Mouse (Mus musculus): ENCODE measurements around the gene Large1. TPM values are rescaled to one million over a fixed set of nuclear protein-coding genes. Genes with fewer than 3 reads are reported as not detected.
"Not testable (repeated sequence)": the region's sequence is repeated elsewhere in the genome, so short reads cannot be mapped to it uniquely, and the experiment has no call there.

The Large1 gene
- total and polyA plus RNA-seq, 2 experiments, result 1.9 to 3.5 TPM

DNA sequence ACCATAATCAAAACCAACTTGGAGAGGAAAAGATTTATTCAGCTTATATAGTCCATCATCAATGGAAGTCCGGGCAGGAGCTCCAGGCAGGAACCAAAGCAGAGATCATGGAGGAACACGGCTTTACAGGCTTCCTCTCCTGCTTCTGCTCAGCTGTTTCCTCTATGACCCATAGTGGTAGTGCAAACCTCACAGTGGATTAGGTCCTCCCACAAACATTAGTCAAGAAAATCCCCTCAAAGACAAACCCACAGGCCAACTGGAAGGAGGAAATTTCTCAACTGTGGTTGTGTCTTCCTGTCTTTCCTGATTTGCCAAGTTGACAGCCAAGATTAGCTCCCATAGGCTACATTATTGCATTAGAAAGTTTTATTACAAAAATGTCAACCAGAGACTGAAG, 59.7 kb downstream of the Large1 start:
- Histone ChIP-seq H3K27ac (replicated peaks; ENCODE audit: insufficient read depth, low read depth, low read length) (no peak overlapping the region), H3K4me3 (ENCODE audit: insufficient read depth, low read depth, low read length) (no peak overlapping the region), H3K36me3 (ENCODE audit: control insufficient read depth, insufficient read depth, low read length) (no peaks in the 10 kb centered on the region), H3K9ac (ENCODE audit: low read depth, low read length) (no peak overlapping the region), H3K4me1 (ENCODE audit: control insufficient read depth, insufficient read depth, low read length) (no peaks in the 10 kb centered on the region), H3K79me2 (ENCODE audit: control insufficient read depth, insufficient read depth, low read length) (peaks cover 2% of the 10 kb centered on the region; the same call in 1 of the 2 replicates), H3K27me3 (ENCODE audit: control insufficient read depth, insufficient read depth, low read length) (no peaks in the 10 kb centered on the region)
- no peak for DNase-seq (ENCODE audit: extremely low read depth, low read depth, low spot score)
- no peak for TF ChIP-seq POLR2A (IDR thresholded peaks at IDR 0.05; ENCODE audit: extremely low read depth, insufficient read depth, low read length)
- WGBS, result 79% methylated on average over 2 of the region's 2 CpGs

DNA sequence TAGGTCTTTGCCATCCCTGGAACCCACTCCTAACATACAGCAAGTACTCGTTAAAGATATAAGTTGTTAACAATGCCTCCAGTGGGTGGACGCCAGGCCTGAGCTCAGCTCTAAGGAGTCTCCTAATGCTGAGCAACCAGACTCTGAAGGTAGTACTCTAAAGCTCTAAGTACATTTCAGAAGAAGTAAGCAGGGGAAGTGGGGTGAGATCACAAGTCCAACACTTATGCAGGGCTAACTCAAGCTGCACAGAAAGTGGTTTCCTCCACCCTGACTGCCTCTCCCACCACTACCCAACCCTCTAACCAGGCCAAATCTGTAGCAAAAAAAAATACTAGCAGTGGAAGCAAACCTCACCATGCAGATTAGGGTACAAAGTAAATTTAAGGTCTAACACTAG, 61.7 kb downstream of the Large1 start:
- no peaks in the 10 kb centered on the region; the same call in 1 of the 2 replicates for H3K4me1 ChIP-seq (ENCODE audit: control insufficient read depth, insufficient read depth, low read length)
- 94% methylated on average over 2 of the region's 2 CpGs for WGBS
- H3K9ac ChIP-seq (ENCODE audit: low read depth, low read length), result no peak overlapping the region
- no peak for DNase-seq (ENCODE audit: extremely low read depth, low read depth, low spot score)
- no peaks in the 10 kb centered on the region for H3K27me3 ChIP-seq (ENCODE audit: control insufficient read depth, insufficient read depth, low read length)
- TF ChIP-seq POLR2A (IDR thresholded peaks at IDR 0.05; ENCODE audit: extremely low read depth, insufficient read depth, low read length) (no peak), CTCF (IDR thresholded peaks at IDR 0.05; ENCODE audit: low read depth, low read length) (no peak)
- H3K4me3 ChIP-seq (ENCODE audit: insufficient read depth, low read depth, low read length), result no peak overlapping the region
- no peak overlapping the region for H3K27ac ChIP-seq (replicated peaks; ENCODE audit: insufficient read depth, low read depth, low read length)
- H3K79me2 ChIP-seq (ENCODE audit: control insufficient read depth, insufficient read depth, low read length), result no peaks in the 10 kb centered on the region; the same call in 1 of the 2 replicates
- H3K36me3 ChIP-seq (ENCODE audit: control insufficient read depth, insufficient read depth, low read length), result no peaks in the 10 kb centered on the region

- Histone ChIP-seq H3K4me3 (ENCODE audit: insufficient read depth, low read depth, low read length) (no peak overlapping the region), H3K27ac (replicated peaks; ENCODE audit: insufficient read depth, low read depth, low read length) (no peak overlapping the region), H3K9ac (ENCODE audit: low read depth, low read length) (no peak overlapping the region), H3K27me3 (ENCODE audit: control insufficient read depth, insufficient read depth, low read length) (no peaks in the 10 kb centered on the region), H3K79me2 (ENCODE audit: control insufficient read depth, insufficient read depth, low read length) (no peaks in the 10 kb centered on the region; the same call in 1 of the 2 replicates), H3K4me1 (ENCODE audit: control insufficient read depth, insufficient read depth, low read length) (no peaks in the 10 kb centered on the region; the same call in 1 of the 2 replicates), H3K36me3 (ENCODE audit: control insufficient read depth, insufficient read depth, low read length) (no peaks in the 10 kb centered on the region)
- TF ChIP-seq CTCF (IDR thresholded peaks at IDR 0.05; ENCODE audit: low read depth, low read length) (no peak), POLR2A (IDR thresholded peaks at IDR 0.05; ENCODE audit: extremely low read depth, insufficient read depth, low read length) (no peak)
- WGBS, result 95% methylated on average over 2 of the region's 2 CpGs
- no peak for DNase-seq (ENCODE audit: extremely low read depth, low read depth, low spot score)
Observed at GRCm38 (mm10) chr8:73290636-73291035, 62.7 kb downstream of the Large1 start.

DNA sequence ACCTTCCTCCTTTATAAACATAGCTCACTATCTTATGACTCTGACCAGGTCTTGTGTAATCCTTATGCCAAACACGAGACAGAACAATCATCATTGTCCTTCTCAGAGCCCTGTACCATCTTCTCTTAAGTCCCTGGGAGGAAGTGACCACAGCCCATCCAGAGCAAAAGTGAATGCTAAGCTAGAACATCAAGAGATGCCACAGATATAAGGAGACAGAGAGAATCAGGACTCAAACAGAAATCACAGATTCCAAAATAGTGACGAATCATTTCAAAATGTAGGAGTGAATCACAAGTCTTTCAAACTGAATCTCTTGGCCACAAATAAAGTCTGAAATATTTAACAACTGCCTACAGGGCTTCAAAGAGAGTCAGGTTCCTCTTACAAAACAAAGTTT, 63.5 kb downstream of the Large1 start:
- WGBS, result 66% methylated on average over 2 of the region's 2 CpGs
- TF ChIP-seq CTCF (IDR thresholded peaks at IDR 0.05; ENCODE audit: low read depth, low read length) (no peak), POLR2A (IDR thresholded peaks at IDR 0.05; ENCODE audit: extremely low read depth, insufficient read depth, low read length) (no peak)

DNA sequence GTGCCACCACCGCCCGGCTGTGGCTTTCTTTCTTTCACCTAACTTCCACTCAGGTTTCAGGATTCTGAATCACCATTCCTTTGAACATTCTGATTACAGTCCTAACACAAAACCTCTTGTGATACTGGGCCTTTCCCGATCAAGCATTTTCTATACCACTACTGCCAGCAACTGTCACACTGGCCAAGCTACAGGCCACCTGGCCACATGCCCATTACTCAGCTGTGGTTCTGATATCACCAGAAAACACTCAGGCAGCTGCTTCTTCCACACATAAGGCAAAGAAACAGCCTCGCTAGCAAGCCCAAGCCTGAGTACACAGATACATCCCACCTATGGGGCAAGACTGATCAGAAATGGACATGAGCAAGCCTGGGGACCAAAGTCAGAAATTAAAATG, 71.3 kb downstream of the Large1 start:
- no peak overlapping the region for H3K9ac ChIP-seq (ENCODE audit: low read depth, low read length)
- no peaks in the 10 kb centered on the region; the same call in 1 of the 2 replicates for H3K79me2 ChIP-seq (ENCODE audit: control insufficient read depth, insufficient read depth, low read length)
- H3K4me3 ChIP-seq (ENCODE audit: insufficient read depth, low read depth, low read length), result no peak overlapping the region
- H3K27ac ChIP-seq (replicated peaks; ENCODE audit: insufficient read depth, low read depth, low read length), result no peak overlapping the region
- 91% methylated on average over 4 of the region's 4 CpGs for WGBS
- no peak for DNase-seq (ENCODE audit: extremely low read depth, low read depth, low spot score)
- H3K36me3 ChIP-seq (ENCODE audit: control insufficient read depth, insufficient read depth, low read length), result no peaks in the 10 kb centered on the region
- TF ChIP-seq CTCF (IDR thresholded peaks at IDR 0.05; ENCODE audit: low read depth, low read length) (no peak), POLR2A (IDR thresholded peaks at IDR 0.05; ENCODE audit: extremely low read depth, insufficient read depth, low read length) (no peak)
- no peaks in the 10 kb centered on the region for H3K4me1 ChIP-seq (ENCODE audit: control insufficient read depth, insufficient read depth, low read length)
- H3K27me3 ChIP-seq (ENCODE audit: control insufficient read depth, insufficient read depth, low read length), result no peaks in the 10 kb centered on the region

More for the DNA sequence above, 63.5 kb downstream of the Large1 start:
- Histone ChIP-seq H3K27ac (replicated peaks; ENCODE audit: insufficient read depth, low read depth, low read length) (no peak overlapping the region), H3K79me2 (ENCODE audit: control insufficient read depth, insufficient read depth, low read length) (no peaks in the 10 kb centered on the region; the same call in 1 of the 2 replicates), H3K4me1 (ENCODE audit: control insufficient read depth, insufficient read depth, low read length) (no peaks in the 10 kb centered on the region; the same call in 1 of the 2 replicates), H3K36me3 (ENCODE audit: control insufficient read depth, insufficient read depth, low read length) (no peaks in the 10 kb centered on the region), H3K9ac (ENCODE audit: low read depth, low read length) (no peak overlapping the region), H3K27me3 (ENCODE audit: control insufficient read depth, insufficient read depth, low read length) (no peaks in the 10 kb centered on the region), H3K4me3 (ENCODE audit: insufficient read depth, low read depth, low read length) (no peak overlapping the region)
- DNase-seq (ENCODE audit: extremely low read depth, low read depth, low spot score), result no peak

- Histone ChIP-seq H3K4me1 (ENCODE audit: control insufficient read depth, insufficient read depth, low read length) (peaks cover 9% of the 10 kb centered on the region; the same call in 1 of the 2 replicates), H3K36me3 (ENCODE audit: control insufficient read depth, insufficient read depth, low read length) (no peaks in the 10 kb centered on the region), H3K9ac (ENCODE audit: low read depth, low read length) (no peak overlapping the region), H3K27ac (replicated peaks; ENCODE audit: insufficient read depth, low read depth, low read length) (no peak overlapping the region), H3K27me3 (ENCODE audit: control insufficient read depth, insufficient read depth, low read length) (no peaks in the 10 kb centered on the region), H3K79me2 (ENCODE audit: control insufficient read depth, insufficient read depth, low read length) (no peaks in the 10 kb centered on the region; the same call in 1 of the 2 replicates), H3K4me3 (ENCODE audit: insufficient read depth, low read depth, low read length) (no peak overlapping the region)
- no peak for DNase-seq (ENCODE audit: extremely low read depth, low read depth, low spot score)
- 85% methylated on average over 4 of the region's 4 CpGs for WGBS
- no peak for TF ChIP-seq POLR2A (IDR thresholded peaks at IDR 0.05; ENCODE audit: extremely low read depth, insufficient read depth, low read length)
- no peak for TF ChIP-seq CTCF (IDR thresholded peaks at IDR 0.05; ENCODE audit: low read depth, low read length)
Observed at GRCm38 (mm10) chr8:73276015-73276414, 77.3 kb downstream of the Large1 start.

DNA sequence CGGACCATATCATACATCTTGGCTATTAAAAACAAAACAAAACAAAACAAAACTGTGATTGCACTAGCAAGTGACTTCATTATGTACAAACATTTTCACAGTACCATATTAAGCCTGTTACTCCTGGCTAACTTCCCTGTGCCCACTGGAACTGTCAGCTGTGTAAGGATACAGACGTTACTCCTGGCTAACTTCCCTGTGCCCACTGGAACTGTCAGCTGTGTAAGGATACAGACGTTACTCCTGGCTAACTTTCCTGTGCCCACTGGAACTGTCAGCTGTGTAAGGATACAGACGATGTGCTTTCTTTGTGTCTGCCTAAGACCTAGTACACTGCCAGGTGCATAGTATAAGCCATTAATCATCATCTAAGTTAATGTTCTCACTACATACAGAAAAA, 77.9 kb downstream of the Large1 start:
- H3K27ac ChIP-seq (replicated peaks; ENCODE audit: insufficient read depth, low read depth, low read length); DNase-seq (ENCODE audit: extremely low read depth, low read depth, low spot score); H3K9ac ChIP-seq (ENCODE audit: low read depth, low read length); H3K36me3 ChIP-seq (ENCODE audit: control insufficient read depth, insufficient read depth, low read length); H3K27me3 ChIP-seq (ENCODE audit: control insufficient read depth, insufficient read depth, low read length); H3K4me3 ChIP-seq (ENCODE audit: insufficient read depth, low read depth, low read length); H3K4me1 ChIP-seq (ENCODE audit: control insufficient read depth, insufficient read depth, low read length); H3K79me2 ChIP-seq (ENCODE audit: control insufficient read depth, insufficient read depth, low read length): not testable (repeated sequence)
- 56% methylated on average over 4 of the region's 4 CpGs for WGBS
